Mouse (Mus musculus) hindbrain, embryonic 11.5 days (tissue): ENCODE data around the gene Hormad2. TPM values are rescaled to one million over a fixed set of nuclear protein-coding genes. Genes with fewer than 3 reads are reported as not detected.

Experiments
- ATAC-seq: fragments of 200-750 bp; cut with Nextera tagmentation; 2 replicates; pipeline ENCODE4 v1.8.0; 2017; ENCODE audit warnings: mild to moderate bottlenecking, moderate TSS enrichment, moderate library complexity; ENCODE audit not compliant: low FRiP score
- DNase-seq: peaks from one replicate; pipeline ENCODE4 v3.0.0-alpha.2; 2015; ENCODE audit warnings: low spot score
- H3K27ac ChIP-seq: fragments of 300-500 bp; sonication (generic); 2 replicates; pipeline ENCODE4 v1.5.1; 2014; ENCODE audit warnings: mild to moderate bottlenecking, low read depth, low read length
- H3K27me3 ChIP-seq: fragments of 300-500 bp; sonication (generic); 2 replicates; pipeline ENCODE4 v1.6.1; 2014; ENCODE audit warnings: mild to moderate bottlenecking, low read length, moderate library complexity, mixed read lengths; ENCODE audit not compliant: control insufficient read depth, insufficient read depth
- H3K36me3 ChIP-seq: fragments of 300-500 bp; sonication (generic); 2 replicates; pipeline ENCODE4 v1.6.1; 2014; ENCODE audit warnings: mild to moderate bottlenecking, low read length, moderate library complexity, mixed read lengths; ENCODE audit not compliant: control insufficient read depth, insufficient read depth
- H3K4me1 ChIP-seq: fragments of 300-500 bp; sonication (generic); replicated peaks from 2 replicates; pipeline ENCODE4 v1.6.1; 2014; ENCODE audit warnings: low read length, mixed read lengths; ENCODE audit not compliant: control insufficient read depth, insufficient read depth
- H3K4me2 ChIP-seq: fragments of 300-500 bp; sonication (generic); replicated peaks from 2 replicates; pipeline ENCODE4 v1.6.1; 2014; ENCODE audit warnings: mild to moderate bottlenecking, low read depth, low read length
- H3K4me3 ChIP-seq: fragments of 300-500 bp; sonication (generic); 2 replicates; pipeline ENCODE4 v1.5.1; 2014; ENCODE audit warnings: low read depth, low read length
- H3K9ac ChIP-seq: fragments of 300-500 bp; sonication (generic); 2 replicates; pipeline ENCODE4 v1.6.1; 2014; ENCODE audit warnings: low read depth, low read length
- H3K9me3 ChIP-seq: fragments of 300-500 bp; sonication (generic); 2 replicates; pipeline ENCODE4 v1.6.1; 2016; ENCODE audit warnings: low read length; ENCODE audit not compliant: control insufficient read depth
- WGBS: fragments of 180-500 bp; shearing (Covaris S2); extraction: QIAGEN DNeasy Blood & Tissue Kit; methylation state at CpG from one replicate; pipeline ENCODE4 v1.1.7; 2014; 5-methylcytosine and 5-hydroxymethylcytosine counted together
- polyA plus RNA-seq: library from polyadenylated mRNA; unstranded; fragments of >200 nt; fragmentation: Nextera tagmentation; extraction: Ambion mirVana; gene quantifications from 2 replicates; pipeline ENCODE4 v1.2.1, GENCODE M21; 2014

Gene Hormad2
- polyA plus RNA-seq, 1 experiment from 2014 or later = not detected

GRCm38 (mm10) chr11:4308514-4309450, 132.1 kb downstream of the Hormad2 start:
- DNase-seq = peak; percentile 51
- no peak overlapping the region for H3K9ac ChIP-seq
- no peak overlapping the region for H3K4me2 ChIP-seq
- H3K9me3 ChIP-seq = no peaks in the 10 kb centered on the region
- no peak for ATAC-seq
- no peaks in the 10 kb centered on the region for H3K27me3 ChIP-seq
- WGBS = 52% methylated on average over 25 of the region's 25 CpGs
- H3K36me3 ChIP-seq = no peaks in the 10 kb centered on the region
- H3K4me3 ChIP-seq = no peak overlapping the region
- H3K27ac ChIP-seq = no peak overlapping the region; the same call in 1 of the 2 replicates
- H3K4me1 ChIP-seq = no peaks in the 10 kb centered on the region

- Histone ChIP-seq H3K4me2 (no peak overlapping the region), H3K27ac (no peak overlapping the region; the same call in 1 of the 2 replicates), H3K4me3 (no peak overlapping the region), H3K4me1 (no peaks in the 10 kb centered on the region), H3K36me3 (no peaks in the 10 kb centered on the region), H3K27me3 (no peaks in the 10 kb centered on the region), H3K9ac (no peak overlapping the region), H3K9me3 (no peaks in the 10 kb centered on the region)
- DNase-seq (peak; percentile 25), ATAC-seq (no peak)
- 24% methylated on average over 6 of the region's 6 CpGs for WGBS
Observed at GRCm38 (mm10) chr11:4308060-4308513, 132.8 kb downstream of the Hormad2 start.

DNA sequence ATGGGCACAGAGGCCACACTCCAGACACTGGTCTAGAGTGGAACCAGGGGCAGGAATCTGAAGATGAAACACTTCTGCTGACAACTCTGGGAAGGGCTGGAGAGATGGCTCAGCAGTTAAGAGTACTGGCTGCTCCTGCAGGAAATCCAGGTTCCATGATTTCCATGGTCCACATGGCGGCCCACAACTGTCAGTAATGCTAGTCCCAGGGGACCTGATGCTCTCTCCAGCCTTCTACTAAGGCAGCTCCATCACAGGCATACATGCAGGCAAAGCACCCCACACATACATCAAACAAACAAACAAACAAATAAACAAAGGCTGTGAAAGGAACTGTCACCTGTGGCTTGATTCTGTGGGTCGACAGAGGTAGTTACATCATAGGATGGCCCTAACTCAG, 134.8 kb downstream of the Hormad2 start:
- DNase-seq (peak; percentile 28), ATAC-seq (no peak)
- H3K36me3 ChIP-seq = no peaks in the 10 kb centered on the region
- no peak overlapping the region for H3K9ac ChIP-seq
- H3K4me1 ChIP-seq = no peaks in the 10 kb centered on the region
- H3K9me3 ChIP-seq = no peaks in the 10 kb centered on the region
- H3K4me2 ChIP-seq = no peak overlapping the region
- no peak overlapping the region for H3K27ac ChIP-seq
- H3K27me3 ChIP-seq = no peaks in the 10 kb centered on the region
- H3K4me3 ChIP-seq = no peak overlapping the region
- 64% methylated on average over 2 of the region's 2 CpGs for WGBS

GRCm38 (mm10) chr11:4305090-4305489, 135.8 kb downstream of the Hormad2 start:
- H3K9me3 ChIP-seq = no peaks in the 10 kb centered on the region
- no peaks in the 10 kb centered on the region for H3K27me3 ChIP-seq
- ATAC-seq = no peak

DNA sequence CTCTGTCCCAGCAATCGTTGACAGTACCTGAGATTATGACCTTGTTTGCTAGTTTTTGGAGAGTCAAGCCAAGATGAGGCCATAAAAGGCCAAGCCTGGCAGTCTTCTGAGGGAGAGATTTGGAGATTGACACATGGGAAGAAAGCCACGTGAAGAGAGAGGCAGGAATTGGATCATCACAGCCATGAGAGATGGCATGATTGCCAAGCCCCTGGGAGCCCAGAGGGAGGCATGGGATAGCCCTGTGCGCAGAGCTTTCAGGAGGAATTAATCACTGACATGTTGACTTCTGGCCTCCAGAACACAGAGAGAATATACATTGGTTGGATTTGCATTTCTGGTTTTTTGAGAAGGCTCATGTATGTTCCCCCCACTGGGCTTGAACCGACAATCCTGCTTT, 136.7 kb downstream of the Hormad2 start:
- WGBS = 69% methylated on average over 4 of the region's 4 CpGs
- Histone ChIP-seq H3K4me1 (no peaks in the 10 kb centered on the region), H3K36me3 (no peaks in the 10 kb centered on the region), H3K27me3 (no peaks in the 10 kb centered on the region), H3K27ac (no peak overlapping the region), H3K4me3 (no peak overlapping the region), H3K9ac (no peak overlapping the region), H3K4me2 (no peak overlapping the region), H3K9me3 (no peaks in the 10 kb centered on the region)
- no peak for DNase-seq
- ATAC-seq = no peak

More at GRCm38 (mm10) chr11:4305090-4305489, 135.8 kb downstream of the Hormad2 start:
- no peaks in the 10 kb centered on the region for H3K36me3 ChIP-seq
- no peak overlapping the region for H3K4me2 ChIP-seq
- no peak overlapping the region for H3K9ac ChIP-seq
- WGBS = 75% methylated on average over 4 of the region's 4 CpGs
- DNase-seq = no peak
- no peaks in the 10 kb centered on the region for H3K4me1 ChIP-seq
- H3K4me3 ChIP-seq = no peak overlapping the region
- H3K27ac ChIP-seq = no peak overlapping the region

DNA sequence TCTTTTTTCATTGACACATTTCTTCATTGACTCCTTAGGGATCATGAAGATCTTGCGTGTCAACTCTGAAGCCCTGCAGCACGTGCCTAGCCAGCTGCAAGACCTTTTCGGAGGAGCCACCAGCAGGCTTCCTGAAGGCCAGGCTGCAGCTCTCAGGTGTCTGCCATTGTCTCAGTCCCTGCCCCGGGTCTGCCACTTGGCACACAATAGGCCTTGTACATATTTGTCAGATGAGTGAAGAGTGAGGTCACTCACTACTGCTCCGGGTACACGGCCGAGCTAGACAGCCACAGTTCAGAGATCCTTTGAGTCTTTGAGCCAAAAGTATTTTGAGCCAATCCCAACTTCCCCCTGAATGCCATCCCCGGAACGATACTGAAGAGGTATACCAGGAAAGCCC, 137.9 kb downstream of the Hormad2 start:
- no peak overlapping the region for H3K4me3 ChIP-seq
- no peak overlapping the region for H3K4me2 ChIP-seq
- no peak overlapping the region for H3K9ac ChIP-seq
- ATAC-seq = no peak
- H3K27ac ChIP-seq = no peak overlapping the region
- no peak for DNase-seq
- no peaks in the 10 kb centered on the region for H3K9me3 ChIP-seq
- H3K27me3 ChIP-seq = no peaks in the 10 kb centered on the region
- WGBS = 56% methylated on average over 9 of the region's 9 CpGs
- H3K36me3 ChIP-seq = no peaks in the 10 kb centered on the region
- H3K4me1 ChIP-seq = no peaks in the 10 kb centered on the region

DNA sequence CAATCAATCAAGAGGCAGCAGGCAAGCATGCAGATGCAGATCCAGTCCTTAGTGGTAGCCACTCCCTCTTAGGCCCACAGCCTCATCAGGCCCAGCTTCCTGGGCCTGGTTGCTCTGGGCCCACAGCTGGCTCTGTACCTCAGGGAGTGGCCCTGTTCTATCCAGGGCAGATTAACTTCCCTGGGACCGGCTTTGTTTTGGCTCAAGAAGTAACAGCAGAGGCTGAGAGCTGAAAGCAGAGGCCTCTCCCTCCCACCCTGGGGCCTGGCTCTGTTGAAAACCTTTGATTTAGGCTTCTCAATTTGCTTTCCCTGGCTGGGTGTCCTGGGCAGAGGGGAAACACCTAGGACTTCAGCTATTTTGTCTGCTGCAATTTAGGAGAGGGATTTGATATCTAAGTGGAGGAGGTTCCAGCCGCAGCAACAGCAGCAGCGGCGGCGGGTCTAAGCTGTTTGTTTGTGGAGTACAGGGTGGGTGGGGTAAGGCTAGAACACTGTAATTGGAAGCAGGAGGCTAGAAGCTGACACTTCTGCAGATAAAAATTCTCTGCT, 138.5 kb downstream of the Hormad2 start:
- no peaks in the 10 kb centered on the region for H3K4me1 ChIP-seq
- no peaks in the 10 kb centered on the region for H3K27me3 ChIP-seq

DNA sequence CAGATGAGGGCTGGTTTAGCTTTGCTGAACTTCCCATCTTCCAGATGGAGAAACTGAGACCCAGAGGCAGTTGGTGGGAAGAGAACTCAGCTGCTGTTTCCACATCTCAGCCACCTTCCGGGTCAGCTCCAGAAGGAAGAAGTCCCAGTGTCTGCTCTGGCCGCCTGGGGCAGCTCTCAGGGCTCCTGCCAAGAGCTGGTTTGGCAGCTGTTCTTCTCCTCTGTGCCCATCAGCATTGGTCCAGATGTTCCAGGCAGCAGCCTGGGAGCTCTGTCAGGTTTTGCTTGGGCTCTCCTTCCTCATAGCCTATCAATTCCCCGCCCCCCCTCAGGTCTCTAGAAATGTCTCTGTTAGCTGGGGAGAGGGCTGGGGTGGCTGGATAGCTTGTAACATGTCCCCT, 140.2 kb downstream of the Hormad2 start:
- H3K4me2 ChIP-seq = no peak overlapping the region
- H3K4me3 ChIP-seq = no peak overlapping the region
- no peak overlapping the region for H3K27ac ChIP-seq
- H3K36me3 ChIP-seq = no peaks in the 10 kb centered on the region
- ATAC-seq = no peak
- no peak for DNase-seq
- no peak overlapping the region for H3K9ac ChIP-seq
- H3K27me3 ChIP-seq = no peaks in the 10 kb centered on the region
- H3K9me3 ChIP-seq = no peaks in the 10 kb centered on the region
- H3K4me1 ChIP-seq = no peaks in the 10 kb centered on the region
- 84% methylated on average over 3 of the region's 3 CpGs for WGBS

More for the DNA sequence above, 138.5 kb downstream of the Hormad2 start:
- Histone ChIP-seq H3K9me3 (no peaks in the 10 kb centered on the region), H3K9ac (no peak overlapping the region), H3K36me3 (no peaks in the 10 kb centered on the region), H3K4me2 (no peak overlapping the region), H3K4me3 (no peak overlapping the region), H3K27ac (no peak overlapping the region)
- ATAC-seq (no peak), DNase-seq (no peak)
- 29% methylated on average over 5 of the region's 5 CpGs for WGBS
